Mouse (Mus musculus) CH12F3 (cell line): ENCODE measurements around the gene A4galt.

Source experiments
- in situ Hi-C: fragments of 300-500 bp; cut with MboI; formaldehyde crosslinking; loops from 2 replicates; pipeline ENCODE4 v1.14.3; 2020; ENCODE audit warnings: low sequenced_read_pairs

The A4galt gene

GRCm38 (mm10) chr15:83226871-83227270 is 24.7 kb downstream of the A4galt start:
- in situ Hi-C loops: no loop called here

DNA sequence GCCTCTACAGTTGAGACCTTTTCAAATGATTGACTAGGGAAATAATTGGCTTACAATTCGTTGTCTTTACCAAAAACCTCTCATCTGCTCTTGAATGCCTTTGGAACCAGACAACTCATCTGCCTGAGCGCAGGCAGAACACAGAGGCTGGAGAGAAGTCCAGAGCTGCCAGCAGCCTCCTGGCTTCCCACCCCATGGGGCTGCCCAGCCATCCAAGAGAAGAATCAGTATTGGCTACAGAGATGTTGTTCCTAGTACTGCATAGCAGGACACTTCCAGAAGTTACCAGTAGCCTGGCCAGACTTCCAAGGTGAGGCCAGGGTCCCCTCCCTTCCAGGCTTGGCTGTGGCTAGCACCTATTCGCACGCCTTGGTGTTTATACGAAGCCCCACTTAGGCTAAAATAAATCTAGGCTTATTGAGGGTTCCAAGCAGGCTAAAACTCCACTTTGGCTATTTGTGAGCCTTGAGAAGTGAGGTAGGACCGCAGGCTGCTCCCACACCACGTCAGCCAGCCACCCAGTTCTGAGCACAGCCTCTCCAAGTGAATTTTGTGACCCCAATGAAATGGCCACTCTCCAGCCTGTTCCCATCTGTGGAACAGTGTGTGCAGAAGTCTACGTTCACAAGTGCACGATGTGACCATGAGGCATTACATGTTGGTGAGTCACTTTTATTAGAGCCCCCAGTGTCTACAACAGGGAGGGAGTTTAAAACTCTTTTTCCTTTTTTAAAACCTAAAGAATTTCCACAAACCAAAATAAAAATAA is 25.3 kb downstream of the A4galt start:
- in situ Hi-C loops: no loop called here

- in situ Hi-C loops: no loop called here
Measured at GRCm38 (mm10) chr15:83224136-83224766, 27.3 kb downstream of the A4galt start.

DNA sequence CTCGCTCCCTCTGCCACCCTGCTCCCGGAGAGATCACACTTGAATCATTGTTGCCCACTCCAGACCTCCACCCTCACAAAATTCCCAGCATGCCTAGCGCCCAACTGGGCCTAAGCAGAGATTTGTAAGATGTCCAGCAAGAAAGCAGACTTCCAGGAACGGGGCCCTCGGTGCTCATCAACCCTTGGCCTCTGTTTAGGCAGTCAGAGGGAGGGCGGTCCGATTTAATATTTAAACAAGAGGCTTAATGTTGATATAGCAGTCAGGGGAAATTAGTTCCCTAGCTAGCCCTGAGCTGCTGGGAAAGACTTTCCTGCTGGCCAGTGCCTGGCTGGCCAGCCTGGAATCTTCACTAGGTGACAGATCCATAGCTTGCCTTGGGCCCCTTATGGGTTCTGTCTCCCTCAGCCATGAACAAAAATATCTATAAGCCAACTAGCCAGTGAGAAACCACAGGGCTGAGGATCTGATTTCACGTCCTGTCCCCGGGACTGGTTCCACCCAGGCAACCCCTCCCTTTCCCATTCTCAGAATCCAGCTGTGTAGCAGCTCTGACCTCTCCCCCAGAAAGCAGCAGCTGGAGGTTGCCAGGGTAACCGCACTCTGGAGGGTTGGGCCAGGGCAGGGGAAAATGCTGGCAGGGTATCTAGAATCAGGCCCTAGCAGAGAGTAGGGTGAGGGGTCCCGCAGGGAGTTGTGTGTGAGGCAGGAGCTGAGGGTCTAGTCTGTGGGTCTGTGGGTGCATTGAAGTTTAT is 28.2 kb downstream of the A4galt start:
- in situ Hi-C loops: no loop called here

GRCm38 (mm10) chr15:83221721-83222120 is 29.9 kb downstream of the A4galt start:
- in situ Hi-C loops: no loop called here

- in situ Hi-C loops: no loop called here
Measured at GRCm38 (mm10) chr15:83220368-83221013, 31.1 kb downstream of the A4galt start.

DNA sequence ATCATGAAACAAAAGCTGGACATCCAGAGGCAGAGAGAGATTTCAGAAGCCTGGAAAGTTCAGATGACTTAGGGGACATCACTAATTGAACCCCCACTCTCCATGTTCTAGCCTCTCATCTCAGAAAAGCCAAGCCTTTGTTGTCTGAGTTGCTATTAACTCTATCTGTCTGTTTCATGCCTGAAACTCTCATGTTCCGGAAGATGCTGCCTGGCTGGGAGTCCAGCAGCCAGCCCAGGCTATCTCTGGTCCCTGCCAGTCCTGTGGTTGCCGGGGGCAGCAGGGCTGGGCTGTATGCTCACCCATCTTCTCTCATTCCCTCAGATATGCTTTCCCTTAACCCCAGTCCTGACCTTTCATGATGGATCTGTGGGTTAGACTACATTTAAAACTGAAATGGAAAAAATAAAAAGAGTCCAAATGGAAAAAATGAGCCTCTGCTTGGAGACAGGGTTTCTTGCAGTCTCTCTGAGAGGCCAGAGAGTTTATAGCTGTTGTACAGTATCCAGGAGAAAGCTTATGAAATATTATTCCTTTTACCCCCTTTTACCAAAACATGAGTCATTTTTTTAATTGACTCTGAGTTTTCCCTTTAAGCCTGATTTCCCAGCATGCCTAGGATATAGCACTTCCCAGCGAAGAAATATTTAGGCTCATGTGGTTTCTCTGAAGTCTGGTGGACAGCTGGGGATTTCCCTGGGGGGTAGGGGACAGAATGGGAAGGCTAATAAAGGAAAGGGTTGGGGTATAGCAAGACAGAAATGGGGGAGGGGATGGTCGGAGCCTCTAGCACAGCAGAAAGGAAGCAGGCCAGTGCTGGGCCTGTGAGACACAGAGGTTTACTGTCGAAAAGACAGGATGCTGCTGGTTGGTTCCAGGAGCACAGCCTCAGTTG is 36.0 kb downstream of the A4galt start:
- in situ Hi-C loops: no loop called here

DNA sequence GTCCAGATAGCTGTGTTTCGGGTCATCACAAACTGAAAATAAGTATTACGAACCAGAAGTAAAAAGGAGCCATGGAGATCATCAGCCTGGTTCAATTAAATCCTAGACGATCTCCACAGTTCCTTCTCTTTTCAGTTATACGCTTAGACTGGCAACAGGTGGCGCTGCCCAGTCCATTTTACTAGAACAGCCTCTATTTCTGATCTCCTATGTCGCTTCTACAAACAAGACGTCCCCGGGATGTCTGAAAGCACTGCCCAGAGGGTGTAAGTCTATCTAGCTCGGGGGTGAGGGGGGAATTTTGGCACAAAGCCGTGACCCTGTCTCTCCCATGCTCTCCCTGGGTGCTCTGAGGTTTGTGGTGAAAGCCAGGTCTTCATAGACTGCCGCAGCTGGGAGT is 41.3 kb downstream of the A4galt start:
- in situ Hi-C loops: no loop called here

GRCm38 (mm10) chr15:83209719-83210118 is 41.9 kb downstream of the A4galt start:
- in situ Hi-C loops: no loop called here

DNA sequence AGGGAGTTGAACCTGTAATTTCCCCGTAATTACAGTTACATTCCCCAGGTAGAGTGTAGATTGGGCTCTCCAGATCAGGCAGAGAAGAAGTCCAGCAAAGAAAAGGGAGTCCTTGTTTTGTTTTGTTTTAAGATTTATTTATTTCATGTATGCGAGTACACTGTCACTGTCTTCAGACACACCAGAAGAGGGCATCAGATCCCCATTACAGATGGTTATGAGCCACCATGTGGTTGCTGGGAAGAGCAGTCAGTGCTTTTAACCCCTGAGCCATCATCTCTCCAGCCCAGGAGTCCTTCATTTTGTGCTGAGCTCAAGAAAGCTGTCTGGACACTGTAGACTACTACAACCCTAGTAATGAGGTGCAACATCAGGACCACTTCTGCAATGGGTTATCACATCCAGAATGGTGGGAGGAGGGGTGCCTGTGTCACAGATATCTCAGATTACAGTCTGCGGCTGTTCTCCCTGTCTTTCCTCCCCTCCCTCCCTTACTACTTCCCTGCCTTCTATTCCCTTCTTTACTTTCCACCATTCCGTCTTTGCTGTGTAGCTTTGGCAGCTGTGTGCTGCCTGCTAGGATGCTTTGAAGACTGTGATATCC is 42.4 kb downstream of the A4galt start:
- in situ Hi-C loops: no loop called here

GRCm38 (mm10) chr15:83204731-83205451 is 46.7 kb downstream of the A4galt start:
- in situ Hi-C loops: no loop called here

DNA sequence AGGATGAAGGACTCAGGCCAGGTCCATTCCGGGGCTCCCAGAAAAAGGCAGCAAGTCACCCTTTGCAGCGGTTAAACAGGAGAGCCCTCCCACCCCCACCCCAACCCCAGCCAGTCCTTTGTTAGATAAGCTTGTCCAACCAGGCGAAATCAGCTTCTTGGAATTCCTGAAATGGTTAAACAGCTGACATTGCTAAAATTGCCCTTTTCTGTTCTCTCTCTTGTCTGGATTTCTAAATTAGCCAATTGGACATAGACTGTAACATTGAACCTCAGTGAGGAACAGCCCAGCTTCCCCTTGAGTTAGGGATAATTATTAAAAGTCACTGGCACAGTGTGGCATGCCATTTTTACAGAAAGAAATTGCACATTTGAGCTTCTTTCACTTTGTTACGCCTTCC is 49.2 kb downstream of the A4galt start:
- in situ Hi-C loops: no loop called here

- in situ Hi-C loops: no loop called here
Measured at GRCm38 (mm10) chr15:83193413-83193812, 58.2 kb downstream of the A4galt start.

- in situ Hi-C loops: no loop called here
Measured at GRCm38 (mm10) chr15:83182351-83182750, 69.2 kb downstream of the A4galt start.

GRCm38 (mm10) chr15:83181800-83182330 is 69.7 kb downstream of the A4galt start:
- in situ Hi-C loops: no loop called here

GRCm38 (mm10) chr15:83180004-83180403 is 71.6 kb downstream of the A4galt start:
- in situ Hi-C loops: no loop called here
